Mouse (Mus musculus): ENCODE measurements around the gene Lrrc8d.

The Lrrc8d gene

GRCm38 (mm10) chr5:105699141-105700069 is at the start of gene Lrrc8d:
Gene Lrrc8d (plus strand): TSS chr5:105699969.
- peak; percentile 92 to 93 for DNase-seq

DNA sequence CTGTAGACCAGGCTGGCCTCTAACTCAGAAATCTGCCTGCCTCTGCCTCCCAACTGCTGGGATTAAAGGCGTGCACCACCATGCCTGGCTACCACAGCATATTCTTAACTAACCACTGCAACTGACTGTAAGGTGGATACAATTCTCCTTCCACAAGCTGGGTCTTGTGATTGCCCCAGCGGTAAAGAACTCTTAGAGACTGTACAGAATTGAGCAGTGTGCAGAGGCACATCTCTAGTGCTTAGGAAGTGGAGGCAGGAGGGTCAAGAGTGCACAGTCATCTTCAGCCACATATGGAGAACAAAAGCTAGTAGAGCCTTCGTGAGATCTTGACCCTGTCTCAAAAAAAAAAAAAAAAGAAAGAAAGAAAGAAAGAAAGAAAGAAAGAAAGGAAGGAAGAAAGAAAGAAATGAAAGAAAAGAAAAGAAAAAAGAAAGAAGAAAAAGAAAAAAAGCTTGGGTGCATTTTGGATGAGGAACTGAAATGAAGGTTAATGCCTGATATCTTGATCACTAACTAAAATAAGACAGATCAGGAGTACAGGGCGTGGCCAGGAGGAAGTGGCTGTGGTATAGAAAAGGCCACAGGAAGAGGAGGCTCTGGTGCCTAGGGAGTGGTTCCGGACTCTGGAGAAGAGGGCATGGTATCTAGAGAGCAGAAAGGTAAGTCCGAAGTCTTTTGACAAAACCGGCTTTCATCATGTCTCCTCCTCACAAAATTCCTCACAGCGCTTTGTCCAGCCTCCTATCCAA is 48.9 kb upstream of the Lrrc8d start:
- no peak for DNase-seq

GRCm38 (mm10) chr5:105651561-105651991 is 48.2 kb upstream of the Lrrc8d start:
- DNase-seq, result no peak

GRCm38 (mm10) chr5:105654237-105655063 is 45.3 kb upstream of the Lrrc8d start:
- DNase-seq, result peak; percentile 90 to 91

- DNase-seq, result peak; percentile 13 to 18
These were observed 44.6 kb upstream of the Lrrc8d start for GRCm38 (mm10) chr5:105655100-105655734.

DNA sequence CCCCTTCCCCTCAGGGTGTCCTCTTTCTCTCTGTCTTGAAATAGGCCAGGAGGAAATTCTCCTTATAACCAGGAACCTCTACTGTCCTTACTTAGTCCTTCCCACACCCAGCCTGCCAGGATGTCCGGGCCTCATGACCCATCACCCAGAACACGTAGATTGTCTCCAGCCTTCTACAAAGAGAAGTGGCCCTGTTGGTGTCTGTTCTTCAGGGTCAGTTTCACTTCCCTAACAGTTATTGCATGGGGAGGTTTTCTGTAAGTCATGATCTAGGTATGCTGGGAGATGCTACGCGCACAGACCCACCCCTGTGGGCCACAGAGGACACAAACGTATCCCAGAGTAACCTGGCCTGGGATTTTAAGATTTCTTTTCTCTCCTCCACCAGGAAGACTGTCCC is 37.9 kb upstream of the Lrrc8d start:
- no peak for DNase-seq

GRCm38 (mm10) chr5:105666930-105667329 is 32.8 kb upstream of the Lrrc8d start:
- DNase-seq, result no peak

DNA sequence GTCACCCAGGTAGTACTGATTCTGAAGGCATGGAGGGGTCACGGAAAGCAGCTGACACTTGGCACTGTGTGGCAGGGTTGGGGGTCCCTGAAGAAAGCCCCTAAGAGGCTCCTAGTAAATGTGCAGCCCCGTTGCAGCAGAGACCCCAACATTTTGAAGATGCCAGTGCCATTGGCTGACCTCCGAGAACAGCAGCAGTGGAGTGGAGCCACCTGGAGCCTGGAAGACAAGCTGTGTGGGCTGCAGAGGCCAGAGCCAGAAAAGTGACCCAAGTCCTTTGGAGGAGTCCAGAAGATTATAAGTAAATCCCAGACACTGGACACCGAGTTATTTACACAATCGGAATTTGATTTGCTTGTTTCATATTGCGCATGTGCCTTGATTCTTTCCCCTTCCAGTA is 32.4 kb upstream of the Lrrc8d start:
- no peak for DNase-seq

DNA sequence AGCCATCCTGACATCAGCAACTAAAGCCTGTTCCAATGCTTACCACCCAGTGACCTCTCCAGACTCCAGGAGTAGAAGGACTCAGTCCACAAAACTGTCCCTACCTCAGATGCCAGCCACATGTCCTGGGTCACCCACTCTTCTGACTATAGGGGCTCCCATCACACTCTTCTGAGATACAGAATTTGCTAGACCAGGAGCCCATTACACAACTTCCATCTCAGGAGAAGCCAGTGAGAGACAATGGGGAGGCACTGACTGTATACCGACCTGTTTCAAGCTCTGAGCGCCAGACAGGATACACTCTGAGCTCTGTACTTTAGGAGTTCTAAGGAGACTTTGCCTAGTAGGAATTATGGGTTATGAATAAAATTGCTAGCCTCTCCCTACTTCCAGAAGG is 30.7 kb upstream of the Lrrc8d start:
- DNase-seq, result no peak

DNA sequence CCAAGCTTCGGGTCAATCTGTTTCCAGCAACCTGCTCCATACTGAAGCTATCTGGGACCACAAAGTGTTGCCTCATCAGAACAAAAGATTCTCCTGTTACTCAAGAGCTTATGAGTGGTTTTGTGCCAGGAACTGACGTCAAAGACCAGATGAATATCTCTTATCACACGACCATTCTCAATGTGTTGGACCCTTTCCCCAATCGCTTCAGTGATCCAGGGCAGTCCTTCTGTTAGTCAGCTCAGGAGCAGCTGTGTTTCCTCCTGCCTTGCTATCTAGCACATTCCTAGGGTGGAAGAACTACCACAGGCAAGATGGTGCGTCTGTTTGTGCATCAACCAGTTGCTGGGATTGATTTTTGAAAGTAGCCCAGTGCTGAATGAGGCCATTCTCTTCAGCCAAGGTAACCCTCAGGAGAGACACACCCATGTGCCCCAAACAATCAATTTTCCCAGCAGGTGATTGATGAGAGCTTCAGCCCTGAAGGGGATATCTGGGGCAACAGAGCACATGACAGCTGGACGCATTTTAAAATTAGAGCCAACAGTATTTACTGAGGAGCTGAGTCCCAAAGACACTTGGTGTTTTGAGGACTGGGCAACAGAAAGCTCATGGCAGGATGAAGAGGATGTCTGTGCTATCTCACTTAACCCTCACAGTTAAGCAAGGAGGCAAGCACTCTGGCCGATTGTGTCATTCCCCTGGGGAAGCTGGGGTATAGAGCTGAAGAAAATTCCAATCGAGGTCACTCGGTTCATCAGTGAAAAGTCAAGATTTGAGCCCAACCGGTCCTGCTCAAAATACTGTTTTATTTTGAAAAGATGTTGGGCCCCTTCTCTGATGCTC is 30.0 kb upstream of the Lrrc8d start:
- DNase-seq, result no peak

GRCm38 (mm10) chr5:105672332-105672731 is 27.4 kb upstream of the Lrrc8d start:
- DNase-seq, result no peak

DNA sequence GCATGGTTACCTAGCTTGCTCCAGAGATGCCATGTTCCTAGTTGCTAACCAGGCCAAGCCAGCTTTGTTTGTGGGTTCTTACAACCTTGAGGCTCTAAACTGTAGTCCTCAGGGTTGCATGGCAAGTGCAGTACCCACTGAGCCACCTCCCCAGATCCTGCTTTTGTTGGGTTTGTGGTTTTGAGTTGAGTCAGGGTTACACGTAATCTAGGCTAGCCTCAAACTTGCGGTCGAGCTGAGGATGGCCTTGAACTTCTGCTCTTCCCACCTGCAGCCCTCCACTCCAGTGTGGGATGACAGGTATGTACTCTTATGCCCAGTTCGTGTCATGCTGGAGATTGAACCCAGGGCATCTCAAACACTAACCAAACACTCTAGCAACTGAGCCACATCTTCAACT is 24.3 kb upstream of the Lrrc8d start:
- DNase-seq, result no peak

DNA sequence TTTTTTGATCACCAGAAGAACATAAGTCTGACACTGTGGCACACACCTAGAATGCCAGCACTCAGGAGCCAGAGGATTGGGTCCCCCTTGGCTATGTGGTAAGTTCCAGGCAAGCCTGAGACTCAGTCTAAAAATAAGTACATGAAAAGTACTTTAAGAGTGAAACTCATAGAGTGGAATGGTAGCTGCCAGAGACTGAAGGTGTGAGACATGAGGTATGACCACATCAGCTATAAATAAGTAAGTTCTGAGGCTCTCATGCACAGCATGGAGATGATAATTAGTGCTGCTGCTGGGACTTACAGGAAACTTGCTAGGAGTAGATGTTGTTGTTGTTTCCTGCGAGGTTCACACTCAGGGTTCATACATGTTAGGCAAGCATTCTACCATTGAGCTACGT is 22.7 kb upstream of the Lrrc8d start:
- DNase-seq, result no peak

DNA sequence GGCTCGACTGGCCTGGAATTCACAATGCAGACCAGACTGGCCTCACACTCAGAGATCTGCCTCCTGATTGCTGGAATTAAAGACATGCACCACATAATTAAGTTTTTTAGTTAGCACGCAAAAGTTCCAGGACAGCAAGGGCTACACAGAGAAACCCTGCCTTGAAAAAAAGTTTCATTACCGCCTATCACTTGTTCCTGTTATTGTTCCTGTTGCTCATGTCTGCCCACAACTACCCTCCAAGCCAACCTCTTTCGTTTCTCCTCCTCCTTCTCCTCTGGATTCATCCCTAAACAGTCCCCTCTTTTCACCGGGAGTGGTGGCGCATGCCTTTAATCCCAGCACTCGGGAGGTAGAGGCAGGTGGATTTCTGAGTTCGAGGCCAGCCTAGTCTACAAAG is 21.5 kb upstream of the Lrrc8d start:
- DNase-seq, result no peak

DNA sequence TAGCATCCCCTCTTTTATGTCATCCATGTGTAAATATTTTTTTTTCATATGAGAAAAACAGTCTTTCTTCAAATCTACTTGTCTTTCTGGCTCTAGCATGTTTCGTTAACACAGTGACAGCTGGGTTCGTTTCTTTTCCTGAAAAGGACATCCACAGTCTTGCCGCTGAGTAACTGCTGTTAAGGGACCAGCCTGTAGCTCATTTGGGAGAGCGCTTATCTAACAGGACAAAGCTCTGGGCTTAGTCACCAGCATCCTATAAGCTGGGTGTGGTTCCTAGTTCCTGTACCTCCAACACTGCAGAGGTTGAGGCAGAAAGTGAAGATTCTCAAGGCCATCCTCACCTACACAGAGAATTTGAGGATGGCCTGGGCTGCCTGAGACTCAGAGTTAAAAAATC is 20.5 kb upstream of the Lrrc8d start:
- no peak for DNase-seq

DNA sequence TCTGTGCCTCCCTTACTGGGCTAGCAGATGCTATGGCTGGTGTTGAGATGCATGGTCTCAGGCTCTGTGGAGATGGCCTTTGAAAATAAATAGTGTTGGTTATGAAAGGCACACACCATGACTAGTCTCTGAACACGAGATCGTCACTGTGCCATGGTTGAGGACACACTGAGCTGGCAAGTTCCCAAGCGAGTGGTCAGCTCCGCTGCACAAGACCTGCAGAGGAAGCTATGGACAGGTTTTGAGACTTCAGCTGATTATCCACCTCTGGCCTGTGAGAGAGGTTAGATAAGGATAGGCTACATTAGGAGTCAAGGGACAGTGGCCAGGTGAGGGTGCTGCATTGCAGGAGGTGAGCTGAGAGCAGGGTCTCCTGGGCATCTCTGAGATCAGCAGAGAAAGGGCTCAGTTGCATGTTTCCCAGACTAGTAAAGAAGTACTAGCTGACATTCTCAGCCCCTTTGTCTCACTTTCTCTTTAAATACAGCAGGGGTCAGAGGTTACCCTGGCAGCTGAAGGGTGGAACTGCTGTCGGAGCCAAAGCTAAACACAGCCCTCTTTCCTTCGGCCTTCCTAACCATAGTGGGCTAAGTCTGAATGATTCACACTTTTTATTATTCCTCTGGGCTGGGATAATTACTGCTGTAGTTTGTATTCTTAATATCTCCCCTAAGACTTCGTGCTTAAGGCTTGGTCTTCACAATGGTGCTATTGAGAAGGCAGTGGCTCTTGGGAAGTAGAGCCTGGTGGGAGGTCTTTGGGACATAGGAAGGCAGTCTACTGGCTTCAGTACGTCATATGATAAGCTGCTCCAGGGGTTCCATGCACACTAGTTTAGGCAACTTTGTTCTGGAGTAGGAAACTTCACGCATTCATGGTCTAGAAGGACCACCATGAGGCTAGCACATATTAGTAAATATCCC is 19.6 kb upstream of the Lrrc8d start:
- peak in 1 of 2 experiments; percentile 30 for DNase-seq

DNA sequence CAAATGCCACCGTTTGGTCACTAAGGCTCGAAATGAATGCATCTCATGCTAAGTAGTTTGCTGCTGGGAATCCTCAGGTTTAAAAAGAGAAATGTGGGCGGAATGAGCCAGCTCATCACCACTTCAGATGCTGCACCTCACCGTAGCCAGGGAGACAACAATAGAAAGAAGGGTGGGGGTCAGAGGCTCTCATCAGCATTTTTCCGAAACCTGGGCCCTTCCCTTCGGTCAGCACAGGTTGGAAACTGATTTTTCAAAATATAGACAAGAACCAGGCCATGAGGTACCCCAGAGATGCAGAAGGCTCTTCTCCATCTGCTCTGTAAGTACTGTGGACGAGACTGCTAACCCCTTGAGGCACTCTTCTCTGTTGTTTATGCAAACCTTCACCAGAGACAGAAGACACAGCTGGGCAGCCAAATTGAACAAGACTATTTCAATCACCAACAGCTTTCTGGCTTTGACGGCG is 17.6 kb upstream of the Lrrc8d start:
- no peak for DNase-seq

DNA sequence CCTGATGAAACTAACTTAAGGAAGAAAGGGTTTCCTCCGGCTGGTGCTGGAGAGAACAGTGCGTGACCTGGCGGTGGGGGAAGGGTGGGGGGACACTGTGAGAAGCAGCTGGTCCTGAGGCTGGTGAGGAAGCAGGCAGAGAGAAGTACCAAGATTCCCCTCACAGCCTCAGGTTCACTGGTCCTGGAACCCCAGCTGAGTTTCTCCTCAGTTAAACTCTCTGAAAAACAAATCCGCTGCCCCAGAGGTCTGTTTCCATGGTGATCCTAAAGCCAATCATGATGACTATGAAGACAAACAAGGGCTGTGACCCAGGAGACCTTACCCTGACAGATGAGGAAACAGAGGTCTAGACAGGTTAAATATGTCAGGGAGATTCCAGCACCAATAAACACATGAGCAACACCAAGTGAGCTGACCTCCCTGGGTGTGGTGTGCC is 15.8 kb upstream of the Lrrc8d start:
- DNase-seq, result no peak

DNA sequence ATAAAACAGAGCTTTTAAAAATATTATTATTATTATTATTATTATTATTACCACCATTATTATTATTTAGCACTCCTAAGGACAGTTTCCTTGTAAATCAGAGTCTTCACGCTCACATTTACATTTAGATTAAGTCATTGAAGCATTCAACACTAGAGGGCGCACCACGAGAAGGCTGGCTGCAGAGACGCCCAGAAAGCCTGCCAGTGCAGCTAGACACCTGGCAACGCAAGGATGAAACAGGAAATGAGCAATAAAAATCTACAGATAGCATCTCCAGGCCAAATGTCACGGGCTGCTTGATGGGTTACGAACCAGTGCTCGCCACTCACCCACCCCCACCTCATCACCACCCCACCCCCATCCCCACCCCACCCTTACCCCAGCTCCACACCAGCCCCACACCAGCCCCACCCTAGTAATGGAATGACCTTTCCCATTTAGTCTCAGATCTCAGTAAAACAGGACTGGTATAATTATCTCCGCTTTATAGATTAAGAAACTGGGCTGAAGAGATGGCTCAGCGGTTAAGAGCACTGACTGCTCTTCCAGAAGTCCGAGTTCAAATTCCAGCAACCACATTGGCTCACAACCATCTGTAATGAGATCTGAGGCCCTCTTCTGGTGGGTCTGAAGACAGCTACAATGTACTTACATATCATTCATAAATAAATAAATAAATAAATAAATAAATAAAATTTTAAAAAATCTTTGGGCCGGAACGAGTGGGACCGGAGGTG is 14.7 kb upstream of the Lrrc8d start:
- peak; percentile 92 to 95 for DNase-seq
